26 mouse cellular contexts compared by ENCODE assay signal in the genomic region with DNA sequence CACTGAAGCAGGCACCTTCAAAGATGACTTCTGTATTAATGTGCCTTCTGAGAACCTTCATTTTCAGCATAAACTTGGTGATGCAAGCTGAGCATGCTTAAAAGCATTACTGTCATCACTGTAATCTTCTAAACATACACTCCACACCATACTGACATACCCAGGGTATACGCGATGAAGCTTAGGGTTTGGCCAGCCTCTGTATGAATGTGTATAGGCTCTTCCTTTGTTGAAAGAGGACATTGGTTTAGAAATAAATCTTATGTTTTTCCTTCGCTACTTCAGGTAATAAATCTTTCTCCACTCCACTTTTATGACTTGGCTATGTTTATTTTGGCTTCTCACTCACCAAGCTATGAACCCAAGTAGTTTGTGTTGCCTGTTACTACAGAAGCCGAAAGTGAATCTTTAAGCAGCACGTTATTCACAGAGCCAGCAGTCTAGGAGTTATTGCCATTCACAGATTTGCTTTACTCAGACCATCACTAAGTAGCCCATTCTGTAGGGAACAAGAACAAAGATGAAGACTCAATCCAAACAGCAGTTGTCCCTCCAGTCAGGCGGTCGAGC. TPM values are rescaled to one million over a fixed set of nuclear protein-coding genes. Genes with fewer than 3 reads are reported as not detected.
"Had no signal": no experiment of that assay in that cellular context is flagged by ENCODE, and none has a peak within 500 bp of the region (broad histone marks: within the 10 kb centered on the region; RNA-seq: fewer than 3 reads in every experiment).

No protein-coding gene starts in this region.

- H3K36me3 ChIP-seq: liver, embryonic 13.5 days; midbrain, embryonic 12.5 days; midbrain, embryonic 15.5 days; neural tube, embryonic 13.5 days had no signal

- H3K27ac ChIP-seq: left cerebral cortex, adult 2 months; liver, embryonic 13.5 days; midbrain, embryonic 12.5 days; midbrain, embryonic 15.5 days; neural tube, embryonic 13.5 days; stomach, postnatal 0 days had no signal

- DNase-seq: kidney, adult 18-20 months; layer of hippocampus, adult 9-11 months; layer of hippocampus, postnatal 36 days; liver, embryonic 13.5 days; lung, adult 2 months; lung, postnatal 14 days; lung, postnatal 4 days; right cerebral cortex, postnatal 14 days; right cerebral cortex, postnatal 4 days; thymus, adult 2 months; thymus, postnatal 14 days; thymus, postnatal 4 days had no signal

- H3K9ac ChIP-seq: liver, embryonic 13.5 days; midbrain, embryonic 12.5 days; midbrain, embryonic 15.5 days; neural tube, embryonic 13.5 days had no signal

- H3K4me1 ChIP-seq: liver, embryonic 13.5 days; midbrain, embryonic 12.5 days; midbrain, embryonic 15.5 days; neural tube, embryonic 13.5 days had no signal

- ATAC-seq: inflammation-experienced regulatory T-cells, adult 6 months; intestine, embryonic 16.5 days; midbrain, embryonic 15.5 days had no signal

- H3K4me2 ChIP-seq: liver, embryonic 13.5 days; midbrain, embryonic 12.5 days; midbrain, embryonic 15.5 days; neural tube, embryonic 13.5 days had no signal

- H3K4me3 ChIP-seq: left cerebral cortex, adult 2 months; liver, embryonic 13.5 days; midbrain, embryonic 12.5 days; midbrain, embryonic 15.5 days; myocyte; neural tube, embryonic 13.5 days had no signal

- H3K27me3 ChIP-seq: liver, embryonic 13.5 days; midbrain, embryonic 12.5 days; midbrain, embryonic 15.5 days; neural tube, embryonic 13.5 days had no signal

- H3K9me3 ChIP-seq: liver, embryonic 13.5 days; midbrain, embryonic 12.5 days; midbrain, embryonic 15.5 days; neural tube, embryonic 13.5 days had no signal

RNA-seq across cellular contexts. Expression of a gene that starts 4.2 kb away (rescaled TPM):
- total RNA-seq: liver, adult 2 months; megakaryocyte progenitor cell, adult 5-6 weeks; monocyte, adult 5-6 weeks; neutrophil, adult 5-6 weeks had no signal
- polyA plus RNA-seq: inflammation-experienced regulatory T-cells, adult 6 months; liver, adult 2 months; liver, embryonic 16.5 days; myocyte; stomach, embryonic 14.5 days had no signal

RNA-seq across cellular contexts. Expression of a gene that starts 30.4 kb away (rescaled TPM):
- total RNA-seq: monocyte, adult 5-6 weeks; neutrophil, adult 5-6 weeks had no signal
- polyA plus RNA-seq: inflammation-experienced regulatory T-cells, adult 6 months; myocyte had no signal
